Mouse (Mus musculus): ENCODE measurements around the gene Rab11fip2. TPM values are rescaled to one million over a fixed set of nuclear protein-coding genes. Genes with fewer than 3 reads are reported as not detected.

Gene Rab11fip2
- polyA plus RNA-seq, 1 experiment from 2014 or later = 1.4 TPM

GRCm38 (mm10) chr19:59911554-59911953 is 31.9 kb downstream of the Rab11fip2 start:
- DNase-seq = no peak
- Histone ChIP-seq H3K27me3 (no peaks in the 10 kb centered on the region), H3K27ac (no peak overlapping the region), H3K9me3 (replicated peaks) (no peaks in the 10 kb centered on the region), H3K4me2 (no peak overlapping the region), H3K36me3 (no peaks in the 10 kb centered on the region), H3K9ac (no peak overlapping the region), H3K4me3 (replicated peaks) (no peak overlapping the region), H3K4me1 (replicated peaks) (peaks cover 29% of the 10 kb centered on the region)
- 85% methylated on average over 4 of the region's 4 CpGs for WGBS (ENCODE audit: insufficient replicate concordance)
- no peak for ATAC-seq (ENCODE audit: low read depth)

DNA sequence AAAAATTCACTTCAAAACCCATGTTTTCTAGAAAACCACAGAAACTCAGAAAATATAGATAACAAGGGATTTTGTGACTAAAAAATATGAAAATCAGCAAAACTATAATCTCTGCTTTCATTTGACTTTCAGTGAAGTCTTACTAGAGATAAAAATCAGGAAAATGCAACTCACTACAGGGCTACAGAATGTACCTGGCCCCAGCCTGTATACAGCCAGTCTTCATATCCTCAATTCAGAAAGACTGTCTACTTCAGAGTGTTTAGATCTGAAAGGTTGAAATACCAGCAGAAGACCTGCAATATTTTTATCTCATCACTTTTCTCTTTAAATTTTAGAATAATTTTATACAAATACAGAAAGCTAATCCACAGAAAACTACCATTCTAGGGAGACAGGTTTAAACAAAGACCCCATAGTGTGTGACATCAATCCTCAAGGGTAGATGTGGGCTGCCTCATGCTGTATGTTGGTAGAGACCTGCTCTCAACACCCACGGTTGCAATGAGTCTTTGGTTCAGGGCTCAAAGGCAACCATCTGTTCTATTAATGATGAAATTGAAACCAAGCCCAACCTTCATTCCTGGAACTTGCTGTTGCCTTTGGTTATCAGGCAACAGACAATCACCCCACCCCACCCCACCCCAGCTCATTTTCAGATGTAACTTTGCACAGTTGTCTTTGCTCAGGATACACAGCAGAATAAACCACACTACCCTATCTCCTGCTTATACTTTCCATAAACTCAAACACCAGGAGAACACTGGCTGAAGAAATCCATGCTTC is 38.0 kb downstream of the Rab11fip2 start:
- Histone ChIP-seq H3K4me1 (replicated peaks) (peaks cover 67% of the 10 kb centered on the region), H3K36me3 (no peaks in the 10 kb centered on the region), H3K27ac (peak overlapping the region; percentile 96), H3K4me2 (peak overlapping the region; percentile 61), H3K9ac (peak overlapping the region; percentile 57), H3K4me3 (replicated peaks) (peak overlapping the region; percentile 27; the same call in 1 of the 2 replicates), H3K27me3 (no peaks in the 10 kb centered on the region), H3K9me3 (replicated peaks) (no peaks in the 10 kb centered on the region)
- WGBS (ENCODE audit: insufficient replicate concordance) = 11% methylated on average over 1 of the region's 1 CpGs
- ATAC-seq (ENCODE audit: low read depth) = peak; percentile 95
- peak; percentile 53 for DNase-seq

DNA sequence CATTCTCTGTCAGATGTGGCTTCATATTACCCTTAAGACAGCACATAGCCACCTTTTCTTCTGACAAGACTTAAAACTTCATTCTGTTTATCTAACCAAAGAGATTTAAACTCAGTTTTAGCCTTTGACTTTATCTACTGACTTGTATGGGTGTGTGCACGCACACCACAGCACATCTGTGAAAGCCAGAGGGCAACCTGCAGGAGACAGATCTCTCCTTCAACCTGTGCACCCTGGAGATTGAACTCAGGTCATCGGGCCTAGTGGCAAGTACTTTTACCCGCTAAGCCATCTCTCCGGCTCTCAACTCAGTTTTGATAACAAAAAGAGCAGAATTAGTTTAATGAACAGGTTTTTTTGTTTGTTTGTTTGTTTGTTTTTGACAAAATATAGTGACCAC is 43.5 kb downstream of the Rab11fip2 start:
- DNase-seq (peak; percentile 67), ATAC-seq (ENCODE audit: low read depth) (peak; percentile 97)
- peak overlapping the region; percentile 31; the same call in 1 of the 2 replicates for H3K9ac ChIP-seq
- no peak overlapping the region for H3K4me2 ChIP-seq
- H3K4me3 ChIP-seq (replicated peaks) = no peak overlapping the region
- H3K27ac ChIP-seq = peak overlapping the region; percentile 70
- no peaks in the 10 kb centered on the region for H3K9me3 ChIP-seq (replicated peaks)
- peaks cover 63% of the 10 kb centered on the region for H3K4me1 ChIP-seq (replicated peaks)
- 21% methylated on average over 4 of the region's 4 CpGs for WGBS (ENCODE audit: insufficient replicate concordance)
- H3K27me3 ChIP-seq = no peaks in the 10 kb centered on the region
- no peaks in the 10 kb centered on the region for H3K36me3 ChIP-seq

DNA sequence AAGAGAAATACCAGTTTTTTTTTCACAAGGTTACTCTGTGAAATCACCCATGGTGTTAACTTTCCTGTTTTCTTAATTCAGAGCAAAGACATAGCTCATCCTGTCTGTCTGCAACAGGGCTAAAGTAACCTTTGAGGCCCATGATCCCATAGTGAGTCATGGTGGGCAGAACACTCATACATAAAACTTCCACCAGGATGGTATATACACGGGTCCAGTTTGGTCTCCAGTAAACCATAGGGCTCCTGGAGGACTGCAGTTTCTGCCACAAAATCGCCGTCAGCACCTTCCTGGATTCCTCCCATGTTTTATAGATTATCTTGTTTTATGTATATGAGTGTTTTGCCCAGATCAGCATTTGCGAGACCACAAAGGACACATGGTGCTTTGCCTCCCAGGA is 45.2 kb downstream of the Rab11fip2 start:
- no peaks in the 10 kb centered on the region for H3K27me3 ChIP-seq
- peaks cover 47% of the 10 kb centered on the region for H3K4me1 ChIP-seq (replicated peaks)
- H3K9ac ChIP-seq = no peak overlapping the region
- no peaks in the 10 kb centered on the region for H3K36me3 ChIP-seq
- ATAC-seq (ENCODE audit: low read depth) = no peak
- H3K4me3 ChIP-seq (replicated peaks) = no peak overlapping the region
- H3K4me2 ChIP-seq = no peak overlapping the region
- DNase-seq = no peak
- no peaks in the 10 kb centered on the region for H3K9me3 ChIP-seq (replicated peaks)
- peak overlapping the region; percentile 58; the same call in 1 of the 2 replicates for H3K27ac ChIP-seq
- WGBS (ENCODE audit: insufficient replicate concordance) = 66% methylated on average over 4 of the region's 4 CpGs

DNA sequence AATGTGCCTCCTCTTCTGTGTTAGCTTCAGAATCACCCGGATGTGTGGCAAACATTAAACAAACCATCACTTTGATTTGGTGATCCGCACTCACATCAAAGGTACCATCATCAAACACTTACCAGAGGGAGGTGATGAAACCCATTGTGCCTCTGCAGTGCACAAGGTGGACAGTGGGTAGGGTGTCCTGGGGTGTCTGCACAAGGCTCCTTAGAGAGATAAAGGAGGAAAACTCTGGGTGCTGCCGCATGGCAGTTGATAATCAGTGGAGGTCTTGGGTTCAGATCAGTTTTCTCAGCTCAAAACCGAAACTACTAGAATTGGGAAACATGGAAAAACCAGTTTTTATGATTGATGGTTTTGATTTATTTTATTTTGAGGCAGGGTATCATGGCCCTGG is 54.1 kb downstream of the Rab11fip2 start:
- no peak overlapping the region for H3K9ac ChIP-seq
- H3K36me3 ChIP-seq = no peaks in the 10 kb centered on the region
- no peaks in the 10 kb centered on the region for H3K27me3 ChIP-seq
- H3K4me3 ChIP-seq (replicated peaks) = no peak overlapping the region
- WGBS (ENCODE audit: insufficient replicate concordance) = 68% methylated on average over 4 of the region's 4 CpGs
- H3K4me2 ChIP-seq = no peak overlapping the region
- peak; percentile 74 for ATAC-seq (ENCODE audit: low read depth)
- DNase-seq = no peak
- peaks cover 7% of the 10 kb centered on the region for H3K4me1 ChIP-seq (replicated peaks)
- no peaks in the 10 kb centered on the region for H3K9me3 ChIP-seq (replicated peaks)
- H3K27ac ChIP-seq = no peak overlapping the region

GRCm38 (mm10) chr19:59888846-59889245 is 54.6 kb downstream of the Rab11fip2 start:
- WGBS (ENCODE audit: insufficient replicate concordance) = 78% methylated on average over 2 of the region's 2 CpGs
- no peak overlapping the region for H3K9ac ChIP-seq

DNA sequence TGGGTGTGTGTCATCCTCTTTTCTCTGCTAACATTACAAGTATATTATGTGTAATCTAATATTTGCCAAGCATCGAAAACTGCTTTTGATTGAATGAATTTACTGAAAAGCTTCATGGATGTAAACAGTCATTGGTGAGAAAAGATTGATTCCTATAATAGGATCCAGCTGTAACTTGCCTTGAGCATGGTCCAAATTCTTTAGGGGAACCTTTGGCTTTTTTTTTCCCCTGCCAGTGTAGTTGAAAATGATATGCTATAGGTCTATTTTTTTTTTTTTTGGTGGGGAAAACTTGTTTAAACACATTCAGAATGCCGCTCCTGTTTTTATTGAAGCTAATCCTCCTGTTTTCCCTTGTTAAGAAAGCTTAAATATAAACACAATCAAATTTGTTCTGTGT is 55.6 kb downstream of the Rab11fip2 start:
- Histone ChIP-seq H3K9me3 (replicated peaks) (no peaks in the 10 kb centered on the region), H3K4me1 (replicated peaks) (peaks cover 7% of the 10 kb centered on the region), H3K9ac (no peak overlapping the region), H3K4me2 (no peak overlapping the region), H3K36me3 (no peaks in the 10 kb centered on the region), H3K27ac (no peak overlapping the region), H3K4me3 (replicated peaks) (no peak overlapping the region), H3K27me3 (no peaks in the 10 kb centered on the region)
- DNase-seq (no peak), ATAC-seq (ENCODE audit: low read depth) (no peak)
- 61% methylated on average over 2 of the region's 2 CpGs for WGBS (ENCODE audit: insufficient replicate concordance)

More at GRCm38 (mm10) chr19:59888846-59889245, 54.6 kb downstream of the Rab11fip2 start:
- ATAC-seq (ENCODE audit: low read depth) (no peak), DNase-seq (no peak)
- H3K27me3 ChIP-seq = no peaks in the 10 kb centered on the region
- H3K36me3 ChIP-seq = no peaks in the 10 kb centered on the region
- H3K27ac ChIP-seq = no peak overlapping the region
- H3K4me1 ChIP-seq (replicated peaks) = peaks cover 7% of the 10 kb centered on the region
- H3K9me3 ChIP-seq (replicated peaks) = no peaks in the 10 kb centered on the region
- H3K4me3 ChIP-seq (replicated peaks) = no peak overlapping the region
- H3K4me2 ChIP-seq = no peak overlapping the region

DNA sequence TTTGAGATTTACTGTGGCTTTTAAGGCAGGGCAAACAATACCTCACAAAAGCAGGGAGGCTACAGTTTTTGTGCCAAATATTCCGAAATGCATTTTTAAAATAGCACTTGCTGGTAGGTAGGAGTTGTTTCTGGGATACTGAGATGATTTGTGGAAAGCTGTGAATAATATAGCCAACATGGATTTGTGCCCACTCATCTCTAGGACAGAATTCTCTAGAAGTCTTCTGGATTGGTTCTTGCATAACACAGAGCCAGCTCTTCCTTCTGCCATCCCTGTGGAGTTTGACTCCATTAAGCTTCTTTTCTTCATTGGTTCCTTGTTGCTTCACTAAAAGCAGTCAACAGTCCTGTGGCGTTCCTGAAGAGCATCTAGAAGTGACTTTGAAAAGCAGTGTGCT is 58.2 kb downstream of the Rab11fip2 start:
- Histone ChIP-seq H3K9me3 (replicated peaks) (no peaks in the 10 kb centered on the region), H3K27ac (no peak overlapping the region), H3K27me3 (no peaks in the 10 kb centered on the region), H3K36me3 (no peaks in the 10 kb centered on the region), H3K9ac (no peak overlapping the region), H3K4me1 (replicated peaks) (peaks cover 7% of the 10 kb centered on the region), H3K4me3 (replicated peaks) (no peak overlapping the region), H3K4me2 (no peak overlapping the region)
- 51% methylated on average over 2 of the region's 2 CpGs for WGBS (ENCODE audit: insufficient replicate concordance)
- DNase-seq (no peak), ATAC-seq (ENCODE audit: low read depth) (no peak)

DNA sequence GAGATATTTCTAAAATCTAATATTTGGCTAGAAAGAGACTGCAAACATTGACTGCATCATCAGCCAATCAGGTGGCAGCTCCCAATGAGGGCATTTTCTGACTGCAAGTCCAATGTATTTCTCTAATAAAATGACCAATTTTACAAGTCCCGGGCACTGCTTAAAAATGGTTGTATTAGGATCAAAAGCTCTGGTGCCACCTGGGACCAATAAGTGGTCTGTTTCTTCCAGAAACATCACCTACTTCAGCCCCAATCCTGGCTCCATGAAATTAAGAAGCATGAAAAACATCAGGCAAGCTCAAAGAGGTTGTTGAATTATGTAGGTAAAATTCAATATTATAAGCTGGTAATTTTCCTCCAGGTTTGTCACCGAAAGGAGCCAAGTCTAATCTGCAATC is 66.2 kb downstream of the Rab11fip2 start:
- H3K4me2 ChIP-seq = no peak overlapping the region
- H3K36me3 ChIP-seq = no peaks in the 10 kb centered on the region
- no peaks in the 10 kb centered on the region for H3K4me1 ChIP-seq (replicated peaks)
- H3K27me3 ChIP-seq = no peaks in the 10 kb centered on the region
- no peak overlapping the region for H3K27ac ChIP-seq
- 73% methylated on average over 2 of the region's 2 CpGs for WGBS (ENCODE audit: insufficient replicate concordance)
- no peak for DNase-seq
- no peak for ATAC-seq (ENCODE audit: low read depth)
- H3K9ac ChIP-seq = no peak overlapping the region
- H3K4me3 ChIP-seq (replicated peaks) = no peak overlapping the region
- no peaks in the 10 kb centered on the region for H3K9me3 ChIP-seq (replicated peaks)

DNA sequence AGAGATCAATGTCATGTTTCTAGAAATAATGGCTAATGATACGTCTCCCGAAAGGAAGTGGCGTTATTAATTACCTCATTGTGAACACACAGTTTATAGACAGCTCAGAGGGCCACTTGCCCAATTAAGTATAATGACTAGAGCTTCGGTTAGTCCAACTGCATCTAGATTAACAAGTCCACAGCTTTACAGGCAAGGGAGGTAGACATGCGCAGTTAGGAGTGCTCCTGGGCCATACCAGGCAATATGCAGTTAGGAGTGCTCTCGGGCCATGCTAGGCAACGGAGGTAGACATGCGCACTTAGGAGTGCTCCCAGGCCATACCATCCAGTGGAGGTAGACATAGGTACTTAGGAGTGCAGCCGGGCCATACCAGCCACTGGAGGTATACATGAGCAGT is 76.8 kb downstream of the Rab11fip2 start:
- Histone ChIP-seq H3K9ac (no peak overlapping the region), H3K27ac (no peak overlapping the region), H3K4me3 (replicated peaks) (no peak overlapping the region), H3K36me3 (no peaks in the 10 kb centered on the region), H3K4me1 (replicated peaks) (no peaks in the 10 kb centered on the region), H3K4me2 (no peak overlapping the region), H3K9me3 (replicated peaks) (no peaks in the 10 kb centered on the region), H3K27me3 (no peaks in the 10 kb centered on the region)
- DNase-seq = no peak
- no peak for ATAC-seq (ENCODE audit: low read depth)
- WGBS (ENCODE audit: insufficient replicate concordance) = 79% methylated on average over 9 of the region's 9 CpGs

DNA sequence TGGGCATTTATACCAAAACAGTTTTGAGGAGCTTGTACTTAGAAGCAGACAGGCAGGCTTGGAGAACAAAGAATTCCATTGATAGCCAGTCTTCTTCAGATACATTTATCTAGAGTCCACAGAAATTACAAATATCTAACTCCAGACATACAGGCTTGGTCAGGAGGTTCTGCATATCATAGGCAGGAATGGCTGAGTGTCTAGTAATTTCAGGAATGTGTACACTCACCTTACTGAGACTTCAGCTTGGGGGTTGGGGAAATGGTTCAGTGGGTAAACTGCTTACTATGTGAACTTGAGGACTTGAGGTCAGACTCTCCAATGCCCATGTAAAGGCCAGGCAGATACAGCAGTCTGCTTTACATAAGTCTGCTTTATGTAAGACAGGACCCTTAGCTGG is 81.0 kb downstream of the Rab11fip2 start:
- Histone ChIP-seq H3K9ac (no peak overlapping the region), H3K9me3 (replicated peaks) (no peaks in the 10 kb centered on the region), H3K4me1 (replicated peaks) (no peaks in the 10 kb centered on the region), H3K27ac (no peak overlapping the region), H3K4me3 (replicated peaks) (no peak overlapping the region), H3K36me3 (no peaks in the 10 kb centered on the region), H3K27me3 (no peaks in the 10 kb centered on the region), H3K4me2 (no peak overlapping the region)
- ATAC-seq (ENCODE audit: low read depth) (no peak), DNase-seq (no peak)

GRCm38 (mm10) chr19:59860799-59861198 is 82.7 kb downstream of the Rab11fip2 start:
- no peaks in the 10 kb centered on the region for H3K9me3 ChIP-seq (replicated peaks)
- H3K4me2 ChIP-seq = no peak overlapping the region
- no peak overlapping the region for H3K27ac ChIP-seq
- no peak overlapping the region for H3K9ac ChIP-seq
- no peak overlapping the region for H3K4me3 ChIP-seq (replicated peaks)
- H3K4me1 ChIP-seq (replicated peaks) = no peaks in the 10 kb centered on the region
- ATAC-seq (ENCODE audit: low read depth) (no peak), DNase-seq (no peak)
- 65% methylated on average over 3 of the region's 3 CpGs for WGBS (ENCODE audit: insufficient replicate concordance)
- no peaks in the 10 kb centered on the region for H3K36me3 ChIP-seq
- H3K27me3 ChIP-seq = no peaks in the 10 kb centered on the region
